Mouse (Mus musculus) E14TG2a.4 (cell line): ENCODE results near the gene Vps4b.
A peak's percentile ranks its signal among the peaks of the same experiment; 100 is the strongest.

Experiments
- H3K27me3 ChIP-seq: 2 replicates; pipeline ENCODE4 v1.6.1; 2014; ENCODE audit warnings: low read length, control low read depth; ENCODE audit not compliant: insufficient read depth
- H3K36me3 ChIP-seq: 2 replicates; pipeline ENCODE4 v1.6.1; 2014; ENCODE audit warnings: low read length, control low read depth; ENCODE audit not compliant: insufficient read depth
- H3K4me1 ChIP-seq: replicated peaks from 2 replicates; pipeline ENCODE4 v1.6.1; 2014; ENCODE audit warnings: low read depth, low read length, control low read depth
- H3K4me3 ChIP-seq: replicated peaks from 2 replicates; pipeline ENCODE4 v1.5.1; 2014; ENCODE audit warnings: mild to moderate bottlenecking, low read length
- H3K9me3 ChIP-seq: 2 replicates; pipeline ENCODE4 v1.6.1; 2014; ENCODE audit warnings: low read length, control low read depth
- CTCF ChIP-seq: conservative IDR thresholded peaks from 2 replicates; pipeline ENCODE4 v1.5.1; 2014; ENCODE audit warnings: low read length
- NANOG ChIP-seq: IDR thresholded peaks from 2 replicates; pipeline ENCODE4 v1.6.1; 2014; ENCODE audit warnings: borderline replicate concordance, low read length, mixed read lengths
- POU5F1 ChIP-seq: IDR thresholded peaks from 2 replicates; pipeline ENCODE4 v1.6.1; 2014; ENCODE audit warnings: low read length, borderline replicate concordance

Vps4b gene

DNA sequence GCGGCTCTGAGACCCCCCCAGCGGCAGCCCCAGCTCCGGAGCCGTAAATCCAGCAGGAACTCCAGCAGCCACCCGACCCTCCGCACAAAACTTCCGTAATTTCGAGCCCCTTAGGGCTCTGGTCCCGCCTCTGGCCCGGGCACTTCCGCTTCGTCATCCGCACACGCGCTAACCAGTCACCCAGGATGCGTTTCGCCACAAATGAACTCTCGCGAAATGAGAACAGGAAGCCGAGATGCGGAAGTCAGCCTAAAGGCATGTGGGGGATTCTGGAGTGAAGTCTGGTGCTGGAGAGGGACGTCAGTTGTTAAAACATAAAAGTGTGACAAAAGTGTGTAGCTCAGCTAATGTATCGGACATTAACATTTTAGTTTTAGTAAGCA, at the start of gene Vps4b:
Vps4b (minus strand) TSS at position 187 of the 383 bp plus-strand sequence.
- Histone ChIP-seq H3K27me3 (no peaks in the 10 kb centered on the region), H3K36me3 (peaks cover 12% of the 10 kb centered on the region; the same call in 1 of the 2 replicates), H3K4me3 (peak within 1 kb of the TSS; percentile 97), H3K9me3 (no peaks in the 10 kb centered on the region), H3K4me1 (peaks cover 25% of the 10 kb centered on the region)
- TF ChIP-seq NANOG, result no peak
- no peak for TF ChIP-seq CTCF
- TF ChIP-seq POU5F1, result no peak

DNA sequence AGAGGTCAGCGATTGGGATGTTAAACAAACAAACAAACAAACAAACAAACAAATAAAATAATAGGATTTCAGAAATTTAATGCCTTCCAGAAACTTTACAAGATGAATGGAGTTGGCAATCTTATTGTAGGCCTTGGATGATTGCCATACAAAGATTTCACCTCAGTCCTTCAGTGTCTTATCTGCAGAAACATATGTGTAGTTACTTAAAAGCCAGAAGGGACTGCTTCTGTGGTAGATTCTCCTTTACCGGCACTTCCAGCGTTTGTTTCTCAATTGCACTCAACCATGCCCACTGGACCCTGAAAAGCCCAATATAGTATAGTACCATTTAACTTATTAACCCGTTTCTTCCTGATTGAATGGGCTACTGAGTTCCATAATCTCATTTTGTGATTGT, 32.3 kb upstream of the Vps4b start:
- Histone ChIP-seq H3K4me3 (no peak overlapping the region), H3K9me3 (no peaks in the 10 kb centered on the region), H3K36me3 (no peaks in the 10 kb centered on the region), H3K27me3 (no peaks in the 10 kb centered on the region), H3K4me1 (no peaks in the 10 kb centered on the region)
- TF ChIP-seq POU5F1, result no peak
- no peak for TF ChIP-seq NANOG
- no peak for TF ChIP-seq CTCF

DNA sequence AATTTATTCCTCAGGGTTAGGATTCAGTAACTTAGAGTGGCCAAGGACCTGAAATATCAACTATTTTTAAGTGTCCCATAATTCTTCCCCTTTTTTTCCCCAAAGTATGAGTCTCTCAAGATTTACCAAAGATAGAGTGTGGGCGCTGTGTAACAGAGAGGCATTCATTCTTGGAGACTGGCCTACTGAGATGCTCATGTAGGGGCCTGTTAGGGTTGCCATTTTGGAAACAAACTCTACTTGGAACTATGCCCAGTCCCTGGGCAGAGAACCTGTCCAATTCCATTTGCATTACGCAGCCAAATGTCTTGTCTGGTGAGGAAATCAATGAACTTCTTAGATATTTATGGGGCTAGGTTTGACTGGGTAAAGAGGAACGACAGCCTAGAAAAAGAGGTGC, 25.8 kb upstream of the Vps4b start:
- Histone ChIP-seq H3K4me3 (no peak overlapping the region), H3K36me3 (no peaks in the 10 kb centered on the region), H3K27me3 (no peaks in the 10 kb centered on the region), H3K9me3 (no peaks in the 10 kb centered on the region), H3K4me1 (no peaks in the 10 kb centered on the region)
- TF ChIP-seq NANOG, result no peak
- TF ChIP-seq POU5F1, result no peak
- TF ChIP-seq CTCF, result no peak

DNA sequence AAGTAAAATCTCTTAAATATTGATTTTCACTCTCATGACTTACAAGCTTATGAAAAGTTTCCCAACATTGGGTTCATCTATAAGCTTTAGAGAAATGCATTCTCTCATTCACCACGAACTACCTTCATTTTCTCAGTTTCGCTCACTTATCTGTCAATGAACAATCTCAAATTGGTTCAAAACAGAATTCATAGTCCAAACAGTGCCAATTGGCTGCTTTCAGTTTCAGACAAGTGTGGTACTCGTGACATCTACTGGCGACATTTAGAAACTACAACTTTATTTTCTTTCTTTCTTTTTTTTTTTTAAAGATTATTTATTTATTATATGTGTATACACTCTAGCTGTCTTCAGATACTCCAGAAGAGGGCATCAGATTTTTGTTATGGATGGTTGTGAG, 21.8 kb upstream of the Vps4b start:
- TF ChIP-seq POU5F1, result no peak
- TF ChIP-seq CTCF, result peak; percentile 32; the same call in 1 of the 2 replicates
- Histone ChIP-seq H3K4me3 (no peak overlapping the region), H3K27me3 (no peaks in the 10 kb centered on the region), H3K36me3 (no peaks in the 10 kb centered on the region), H3K4me1 (peaks cover 11% of the 10 kb centered on the region), H3K9me3 (no peaks in the 10 kb centered on the region)

DNA sequence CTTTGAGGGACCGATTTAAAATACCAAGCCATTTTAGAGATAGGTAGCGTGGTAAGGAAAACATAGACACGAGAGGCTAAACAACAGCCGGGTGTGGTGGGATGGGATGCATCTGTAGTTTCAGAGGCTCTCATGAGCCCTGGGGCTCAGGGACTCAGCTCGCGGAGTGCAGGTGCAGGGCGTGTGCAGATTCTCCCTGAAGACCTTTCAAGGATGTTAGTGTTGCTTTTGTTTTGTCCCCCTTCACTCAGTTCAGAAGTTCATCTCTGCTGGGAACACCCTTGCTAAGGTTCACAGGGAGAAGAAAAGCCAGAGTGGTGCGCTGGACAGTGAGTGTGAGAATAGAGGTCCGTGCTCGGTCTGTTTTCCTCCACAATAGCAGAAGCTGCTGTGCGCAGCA, 20.2 kb upstream of the Vps4b start:
- TF ChIP-seq CTCF, result no peak
- no peak for TF ChIP-seq NANOG
- TF ChIP-seq POU5F1, result no peak
- Histone ChIP-seq H3K4me1 (peaks cover 11% of the 10 kb centered on the region), H3K4me3 (no peak overlapping the region), H3K27me3 (no peaks in the 10 kb centered on the region), H3K9me3 (no peaks in the 10 kb centered on the region), H3K36me3 (no peaks in the 10 kb centered on the region)

- Histone ChIP-seq H3K27me3 (no peaks in the 10 kb centered on the region), H3K9me3 (no peaks in the 10 kb centered on the region), H3K4me3 (no peak overlapping the region), H3K4me1 (peaks cover 11% of the 10 kb centered on the region), H3K36me3 (no peaks in the 10 kb centered on the region)
- TF ChIP-seq CTCF (no peak), NANOG (no peak), POU5F1 (no peak)
Measured at GRCm38 (mm10) chr1:106815265-106815664, 18.7 kb upstream of the Vps4b start.

- H3K27me3 ChIP-seq, result no peaks in the 10 kb centered on the region
- TF ChIP-seq POU5F1 (no peak), NANOG (no peak), CTCF (no peak)
- peaks cover 11% of the 10 kb centered on the region for H3K4me1 ChIP-seq
- H3K36me3 ChIP-seq, result no peaks in the 10 kb centered on the region
- peaks cover under 1% of the 10 kb centered on the region; the same call in 1 of the 2 replicates for H3K9me3 ChIP-seq
- H3K4me3 ChIP-seq, result no peak overlapping the region
Measured at GRCm38 (mm10) chr1:106814864-106815263, 18.3 kb upstream of the Vps4b start.

- Histone ChIP-seq H3K9me3 (peaks cover 25% of the 10 kb centered on the region), H3K4me1 (peaks cover 8% of the 10 kb centered on the region), H3K27me3 (no peaks in the 10 kb centered on the region), H3K4me3 (no peak overlapping the region), H3K36me3 (no peaks in the 10 kb centered on the region)
- TF ChIP-seq NANOG (no peak), CTCF (no peak), POU5F1 (no peak)
Measured at GRCm38 (mm10) chr1:106799931-106800330, 3.4 kb upstream of the Vps4b start.

DNA sequence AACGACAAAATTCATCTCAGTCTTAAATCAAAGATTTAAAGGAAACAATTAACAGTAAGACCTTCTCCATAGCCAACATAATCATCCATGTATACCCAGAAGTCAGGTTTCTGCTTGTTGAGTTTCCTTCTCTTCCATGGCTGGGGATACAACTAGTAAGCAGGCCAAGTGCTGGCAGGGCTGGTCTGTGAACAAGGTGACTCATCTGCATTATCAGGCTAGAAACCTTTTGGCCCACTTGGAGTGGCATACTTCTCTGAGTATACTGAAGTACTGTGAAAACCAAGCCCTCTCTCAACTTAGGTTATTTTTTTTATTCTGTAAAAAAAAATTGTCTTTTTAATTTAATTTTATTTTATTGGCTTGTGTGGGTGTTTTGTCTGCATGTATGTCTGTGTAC, 2.9 kb upstream of the Vps4b start:
- Histone ChIP-seq H3K4me3 (no peak overlapping the region), H3K9me3 (peaks cover 21% of the 10 kb centered on the region), H3K36me3 (no peaks in the 10 kb centered on the region), H3K4me1 (peaks cover 13% of the 10 kb centered on the region), H3K27me3 (no peaks in the 10 kb centered on the region)
- no peak for TF ChIP-seq NANOG
- TF ChIP-seq POU5F1, result no peak
- TF ChIP-seq CTCF, result no peak
